Mouse (Mus musculus) layer of hippocampus, adult 6 months (tissue): ENCODE data around the gene Tmem145. TPM values are rescaled to one million over a fixed set of nuclear protein-coding genes. Genes with fewer than 3 reads are reported as not detected.

Experiments
- long read RNA-seq, 2 experiments: library from polyadenylated mRNA; unstranded; transcript quantifications; one replicate each; pipeline ENCODE4 v2.0.0; 2019 to 2020
- polyA plus RNA-seq: library from polyadenylated mRNA; unstranded; fragments of <200 nt; fragmentation: Nextera tagmentation; gene quantifications from 2 replicates; pipeline ENCODE4 v1.2.3, GENCODE M21; 2021

Tmem145 gene
- polyA plus RNA-seq, result 6.3 and 8.2 TPM in 2 replicates
- long read RNA-seq, experiment 1, partial matches to known transcripts, result 0 of 5 reads
- long read RNA-seq, experiment 1, other reads (novel, unspliced or antisense), result 1 of 5 reads
- long read RNA-seq, experiment 2, transcript Tmem145-201 (15 exons, 2,298 nt), result major isoform, 37 of 56 reads
- long read RNA-seq, experiment 2, partial matches to known transcripts, result 0 of 56 reads
- long read RNA-seq, experiment 2, other reads (novel, unspliced or antisense), result 18 of 56 reads

GRCm38 (mm10) chr7:25305956-25306613 is at the start of gene Tmem145:
Gene Tmem145 (plus strand): TSS chr7:25306106.

DNA sequence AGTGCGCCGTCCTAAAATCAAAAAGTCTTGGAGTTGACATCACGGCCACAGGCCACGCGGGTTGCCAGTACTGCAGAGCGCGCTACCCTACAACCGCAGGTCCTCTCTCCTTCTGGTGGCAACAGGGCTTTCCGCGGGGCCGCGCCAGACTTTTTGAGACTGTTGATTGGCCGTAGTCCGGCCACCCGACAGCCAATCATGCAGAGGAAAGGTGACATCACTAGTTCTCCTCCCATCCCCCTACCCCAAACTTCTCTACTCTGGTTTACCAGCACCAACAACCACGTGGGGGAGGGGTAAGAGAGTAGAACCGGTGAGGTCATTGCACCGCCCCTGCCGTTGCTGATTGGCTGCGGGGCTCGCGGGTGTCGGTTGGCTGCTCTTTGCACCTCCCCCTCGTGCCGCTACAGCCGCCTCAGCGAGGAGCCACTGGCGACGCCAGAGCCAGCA is 38.6 kb upstream of the Tmem145 start, which contains the start of gene Cic:
Gene Cic (plus strand): TSS at position 404 of the 450 bp plus-strand sequence.

DNA sequence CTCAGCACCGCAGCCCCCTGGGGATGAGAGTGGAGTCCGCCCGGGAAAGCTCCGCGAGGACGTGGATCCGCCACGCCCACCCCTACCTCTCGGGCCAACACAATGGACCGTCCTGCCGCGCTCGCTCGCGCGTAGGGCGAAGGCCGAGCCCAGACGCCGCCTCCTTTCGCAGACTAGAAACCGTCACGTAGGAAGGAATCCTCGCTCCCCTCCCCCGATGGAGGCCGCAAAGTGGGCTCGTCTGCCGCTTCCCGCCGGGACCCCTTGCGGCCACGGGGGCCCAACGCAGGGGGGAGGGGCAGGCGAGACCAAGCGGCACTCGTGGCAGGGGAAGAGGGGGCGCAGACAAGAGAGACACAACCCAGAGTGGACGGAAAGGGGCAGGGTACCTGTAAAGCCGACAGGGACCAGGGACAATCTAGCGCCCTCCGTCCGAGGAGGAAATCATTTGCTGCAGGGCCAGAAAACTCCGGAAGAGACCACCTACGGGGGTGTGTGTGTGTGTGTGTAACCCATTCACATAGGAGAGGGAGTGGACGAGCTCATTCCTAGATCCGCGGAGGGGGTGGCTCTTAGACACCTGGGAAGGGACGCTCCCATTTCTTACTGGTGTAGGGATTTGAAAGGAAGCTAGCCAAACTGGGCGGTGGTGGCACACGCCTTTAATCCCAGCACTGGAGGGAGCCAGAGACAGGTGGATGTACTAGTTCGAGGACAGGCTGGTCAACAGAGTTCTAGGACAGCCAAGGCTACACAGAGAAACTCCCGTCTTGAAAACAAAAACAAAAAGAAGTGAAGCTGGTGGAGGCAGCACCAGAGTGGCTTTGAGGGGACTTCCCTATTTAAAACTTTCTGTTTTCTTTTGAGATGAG is 8.2 kb upstream of the Tmem145 start, which contains the start of gene Pafah1b3:
Gene Pafah1b3 (minus strand): TSS at position 533 of the 872 bp plus-strand sequence.

DNA sequence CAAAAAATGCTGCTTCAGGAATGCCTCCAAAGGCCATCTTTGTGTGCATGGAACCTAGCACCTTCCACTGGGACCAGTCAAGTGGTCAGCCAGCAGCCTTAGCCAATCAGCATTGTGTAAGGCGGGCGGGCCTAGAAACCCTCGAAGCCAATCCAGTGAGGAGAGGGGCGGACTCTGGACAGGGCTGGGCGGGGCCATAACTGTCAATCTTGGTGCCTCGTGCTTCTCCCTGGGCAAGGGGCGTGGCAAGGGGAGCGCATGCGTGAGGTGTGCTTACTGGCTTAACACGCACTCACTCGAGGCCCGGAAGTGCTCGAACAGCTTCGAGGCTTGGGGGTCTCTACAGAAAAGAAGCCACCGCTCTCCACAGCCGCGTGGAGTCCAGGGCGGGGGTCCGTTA is 4.8 kb upstream of the Tmem145 start, which contains the start of gene Prr19:
Gene Prr19 (plus strand): TSS at position 349 of the 400 bp plus-strand sequence.

GRCm38 (mm10) chr7:25316532-25317445 is 10.9 kb downstream of the Tmem145 start, which contains the start of gene Megf8:
Gene Megf8 (plus strand): TSS chr7:25317164.

Other genes with a start within 250 kb of the Tmem145 start
- gene Grik5, start 233.8 kb upstream of the Tmem145 start, polyA plus RNA-seq, result 5.7 and 7.1 TPM in 2 replicates
- gene Zfp574, start 233.5 kb upstream of the Tmem145 start, polyA plus RNA-seq, result 24.9 TPM in 2 replicates
- 0.82 and 0.90 TPM in 2 replicates for gene Pou2f2, start 126.4 kb upstream of the Tmem145 start, polyA plus RNA-seq
- 12.5 and 13.0 TPM in 2 replicates for gene Dedd2, start 85.5 kb upstream of the Tmem145 start, polyA plus RNA-seq
- 0.44 and 0.52 TPM in 2 replicates for gene Zfp526, start 84.7 kb upstream of the Tmem145 start, polyA plus RNA-seq
- 10.0 and 12.5 TPM in 2 replicates for gene Gsk3a, start 68.3 kb upstream of the Tmem145 start, polyA plus RNA-seq
- 3.8 and 5.9 TPM in 2 replicates for gene Erf, start 55.3 kb upstream of the Tmem145 start, polyA plus RNA-seq
- 29.7 and 30.9 TPM in 2 replicates for gene Cic, start 38.4 kb upstream of the Tmem145 start, polyA plus RNA-seq
- 41.6 and 50.0 TPM in 2 replicates for gene Pafah1b3, start 8.1 kb upstream of the Tmem145 start, polyA plus RNA-seq
- 0.15 TPM in 1 of 2 replicates, not detected in the other for gene Prr19, start 4.7 kb upstream of the Tmem145 start, polyA plus RNA-seq
- 6.5 and 6.8 TPM in 2 replicates for gene Megf8, start 11.1 kb downstream of the Tmem145 start, polyA plus RNA-seq
- 0.21 TPM in 1 of 2 replicates, not detected in the other for gene Cnfn, start 63.6 kb downstream of the Tmem145 start, polyA plus RNA-seq
- gene Lipe, start 92.6 kb downstream of the Tmem145 start, polyA plus RNA-seq, result 5.1 and 5.6 TPM in 2 replicates
- gene Cxcl17, start 106.8 kb downstream of the Tmem145 start, polyA plus RNA-seq, result not detected in 2 replicates
- gene Ceacam1, start 171.5 kb downstream of the Tmem145 start, polyA plus RNA-seq, result 3.6 and 4.8 TPM in 2 replicates
- 0.15 and 0.44 TPM in 2 replicates for gene Ceacam2, start 233.8 kb downstream of the Tmem145 start, polyA plus RNA-seq